Mouse (Mus musculus) forebrain, embryonic 15.5 days (tissue): ENCODE measurements around the gene 4930558C23Rik. TPM values are rescaled to one million over a fixed set of nuclear protein-coding genes. Genes with fewer than 3 reads are reported as not detected.
"Not testable (repeated sequence)": the region's sequence is repeated elsewhere in the genome, so short reads cannot be mapped to it uniquely, and the experiment has no call there.

Experiments used
- ATAC-seq: fragments of 200-750 bp; cut with Nextera tagmentation; replicated peaks from 2 replicates; pipeline ENCODE4 v1.8.0; 2017; ENCODE audit warnings: mild to moderate bottlenecking, moderate TSS enrichment, moderate library complexity
- H3K27ac ChIP-seq: fragments of 300-500 bp; sonication (generic); replicated peaks from 2 replicates; pipeline ENCODE4 v1.5.1; 2015; ENCODE audit warnings: mild to moderate bottlenecking, inconsistent platforms
- H3K27me3 ChIP-seq: fragments of 300-500 bp; sonication (generic); 2 replicates; pipeline ENCODE4 v1.6.1; 2015; ENCODE audit warnings: inconsistent platforms
- H3K36me3 ChIP-seq: fragments of 300-500 bp; sonication (generic); 2 replicates; pipeline ENCODE4 v1.6.1; 2015; ENCODE audit warnings: mild to moderate bottlenecking, inconsistent platforms
- H3K4me1 ChIP-seq: fragments of 300-500 bp; sonication (generic); 2 replicates; pipeline ENCODE4 v1.6.1; 2015; ENCODE audit warnings: inconsistent platforms
- H3K4me2 ChIP-seq: fragments of 300-500 bp; sonication (generic); replicated peaks from 2 replicates; pipeline ENCODE4 v1.6.1; 2015; ENCODE audit warnings: mild to moderate bottlenecking, inconsistent platforms
- H3K4me3 ChIP-seq: fragments of 300-500 bp; sonication (generic); 2 replicates; pipeline ENCODE4 v1.5.1; 2015; ENCODE audit warnings: mild to moderate bottlenecking, inconsistent platforms
- H3K9ac ChIP-seq: fragments of 300-500 bp; sonication (generic); replicated peaks from 2 replicates; pipeline ENCODE4 v1.6.1; 2015; ENCODE audit warnings: mild to moderate bottlenecking, inconsistent platforms
- H3K9me3 ChIP-seq: fragments of 300-500 bp; sonication (generic); 2 replicates; pipeline ENCODE4 v1.6.1; 2016; ENCODE audit warnings: inconsistent platforms
- WGBS: fragments of 180-500 bp; shearing (Covaris S2); methylation state at CpG from one replicate; pipeline ENCODE4 v1.1.7; 2015; ENCODE audit warnings: mixed read lengths; 5-methylcytosine and 5-hydroxymethylcytosine counted together
- polyA plus RNA-seq: library from polyadenylated mRNA; unstranded; fragments of >200 nt; fragmentation: Nextera tagmentation; extraction: Ambion mirVana; gene quantifications from 2 replicates; pipeline ENCODE4 v1.2.1, GENCODE M21; 2015

The 4930558C23Rik gene
- polyA plus RNA-seq: not detected in 2 replicates

GRCm38 (mm10) chr3:95402741-95403140 lies at the start of gene 4930558C23Rik:
TSS of gene 4930558C23Rik (minus strand) at chr3:95402841.
- Histone ChIP-seq H3K27ac (no peak within 1 kb of the TSS), H3K4me2 (no peak within 1 kb of the TSS), H3K9ac (no peak within 1 kb of the TSS), H3K27me3 (no peaks in the 10 kb centered on the region), H3K36me3 (no peaks in the 10 kb centered on the region), H3K4me3 (no peak within 1 kb of the TSS), H3K9me3 (no peaks in the 10 kb centered on the region), H3K4me1 (no peaks in the 10 kb centered on the region)
- WGBS: 92% methylated on average over 3 of the region's 3 CpGs
- ATAC-seq: no peak

GRCm38 (mm10) chr3:95450915-95451314 lies 48.3 kb upstream of the 4930558C23Rik start:
- 97% methylated on average over 3 of the region's 3 CpGs for WGBS
- no peaks in the 10 kb centered on the region for H3K9me3 ChIP-seq
- H3K27me3 ChIP-seq: no peaks in the 10 kb centered on the region
- no peaks in the 10 kb centered on the region for H3K4me1 ChIP-seq
- H3K36me3 ChIP-seq: peaks cover 26% of the 10 kb centered on the region
- H3K4me3 ChIP-seq: no peak overlapping the region
- H3K9ac ChIP-seq: no peak overlapping the region
- ATAC-seq: no peak
- H3K4me2 ChIP-seq: no peak overlapping the region
- no peak overlapping the region for H3K27ac ChIP-seq

GRCm38 (mm10) chr3:95450408-95450807 lies 47.8 kb upstream of the 4930558C23Rik start:
- WGBS: 45% methylated on average over 1 of the region's 1 CpGs
- Histone ChIP-seq H3K4me1 (no peaks in the 10 kb centered on the region), H3K4me3 (no peak overlapping the region), H3K27me3 (no peaks in the 10 kb centered on the region), H3K36me3 (peaks cover 26% of the 10 kb centered on the region), H3K9ac (no peak overlapping the region), H3K9me3 (no peaks in the 10 kb centered on the region), H3K4me2 (no peak overlapping the region), H3K27ac (no peak overlapping the region)
- no peak; the same call in 1 of the 2 replicates for ATAC-seq

- H3K4me3 ChIP-seq: no peak overlapping the region
- 79% methylated on average over 4 of the region's 4 CpGs for WGBS
Observed at GRCm38 (mm10) chr3:95445311-95445710, 42.7 kb upstream of the 4930558C23Rik start.

GRCm38 (mm10) chr3:95442406-95443117 lies 39.9 kb upstream of the 4930558C23Rik start:
- no peaks in the 10 kb centered on the region for H3K4me1 ChIP-seq
- H3K9me3 ChIP-seq: no peaks in the 10 kb centered on the region
- H3K27ac ChIP-seq: no peak overlapping the region
- peaks cover 7% of the 10 kb centered on the region; the same call in 1 of the 2 replicates for H3K36me3 ChIP-seq
- WGBS: 91% methylated on average over 5 of the region's 5 CpGs
- no peak for ATAC-seq
- H3K9ac ChIP-seq: no peak overlapping the region
- no peaks in the 10 kb centered on the region for H3K27me3 ChIP-seq
- no peak overlapping the region for H3K4me2 ChIP-seq
- H3K4me3 ChIP-seq: no peak overlapping the region

More at GRCm38 (mm10) chr3:95445311-95445710, 42.7 kb upstream of the 4930558C23Rik start:
- H3K4me2 ChIP-seq: no peak overlapping the region
- H3K27me3 ChIP-seq: no peaks in the 10 kb centered on the region
- H3K36me3 ChIP-seq: peaks cover 6% of the 10 kb centered on the region; the same call in 1 of the 2 replicates
- H3K9ac ChIP-seq: no peak overlapping the region
- no peak overlapping the region for H3K27ac ChIP-seq
- no peak for ATAC-seq
- H3K9me3 ChIP-seq: no peaks in the 10 kb centered on the region
- H3K4me1 ChIP-seq: no peaks in the 10 kb centered on the region

- Histone ChIP-seq H3K9me3 (no peaks in the 10 kb centered on the region), H3K4me1 (peaks cover 21% of the 10 kb centered on the region), H3K27ac (no peak overlapping the region), H3K27me3 (no peaks in the 10 kb centered on the region), H3K4me3 (no peak overlapping the region), H3K9ac (no peak overlapping the region), H3K36me3 (peaks cover 9% of the 10 kb centered on the region; the same call in 1 of the 2 replicates), H3K4me2 (no peak overlapping the region)
- ATAC-seq: no peak
Observed at GRCm38 (mm10) chr3:95439670-95440069, 37.0 kb upstream of the 4930558C23Rik start.

- H3K4me3 ChIP-seq, H3K36me3 ChIP-seq, H3K27ac ChIP-seq, H3K27me3 ChIP-seq, H3K4me2 ChIP-seq, ATAC-seq, H3K9me3 ChIP-seq, H3K9ac ChIP-seq: not testable (repeated sequence)
- 93% methylated on average over 4 of the region's 4 CpGs for WGBS
- H3K4me1 ChIP-seq: peaks cover 23% of the 10 kb centered on the region
Observed at GRCm38 (mm10) chr3:95438636-95439035, 36.0 kb upstream of the 4930558C23Rik start.

GRCm38 (mm10) chr3:95435561-95435960 lies 32.9 kb upstream of the 4930558C23Rik start:
- no peak overlapping the region for H3K27ac ChIP-seq
- H3K9me3 ChIP-seq: no peaks in the 10 kb centered on the region
- no peak overlapping the region for H3K9ac ChIP-seq
- H3K4me3 ChIP-seq: peak overlapping the region; percentile 92
- WGBS: 66% methylated on average over 1 of the region's 1 CpGs
- peaks cover 9% of the 10 kb centered on the region; the same call in 1 of the 2 replicates for H3K36me3 ChIP-seq
- ATAC-seq: no peak
- peaks cover 24% of the 10 kb centered on the region for H3K4me1 ChIP-seq
- peak overlapping the region; percentile 70 for H3K4me2 ChIP-seq
- H3K27me3 ChIP-seq: no peaks in the 10 kb centered on the region

GRCm38 (mm10) chr3:95434983-95435370 lies 32.3 kb upstream of the 4930558C23Rik start:
- Histone ChIP-seq H3K4me3 (peak overlapping the region; percentile 92), H3K27ac (peak overlapping the region; percentile 81; the same call in 1 of the 2 replicates), H3K9me3 (no peaks in the 10 kb centered on the region), H3K36me3 (peaks cover 9% of the 10 kb centered on the region; the same call in 1 of the 2 replicates), H3K9ac (peak overlapping the region; percentile 84), H3K4me1 (peaks cover 24% of the 10 kb centered on the region), H3K27me3 (no peaks in the 10 kb centered on the region), H3K4me2 (peak overlapping the region; percentile 70)
- ATAC-seq: no peak
- WGBS: 2% methylated on average over 7 of the region's 7 CpGs

- Histone ChIP-seq H3K4me3 (peak within 1 kb of the TSS; percentile 92), H3K36me3 (peaks cover 9% of the 10 kb centered on the region; the same call in 1 of the 2 replicates), H3K9ac (peak within 1 kb of the TSS; percentile 84), H3K9me3 (no peaks in the 10 kb centered on the region), H3K4me2 (peak within 1 kb of the TSS; percentile 70), H3K27ac (peak within 1 kb of the TSS; percentile 81), H3K27me3 (no peaks in the 10 kb centered on the region), H3K4me1 (peaks cover 24% of the 10 kb centered on the region)
- under 1% methylated on average over 47 of the region's 47 CpGs for WGBS
- ATAC-seq: peak; percentile 99
Observed at GRCm38 (mm10) chr3:95434136-95434982, 31.7 kb upstream of the 4930558C23Rik start, which contains the start of gene Arnt. TSS of gene Arnt (plus strand) at chr3:95434388.

- peak overlapping the region; percentile 92 for H3K4me3 ChIP-seq
- no peaks in the 10 kb centered on the region for H3K27me3 ChIP-seq
- peaks cover 9% of the 10 kb centered on the region; the same call in 1 of the 2 replicates for H3K36me3 ChIP-seq
- H3K9ac ChIP-seq: peak overlapping the region; percentile 84; the same call in 1 of the 2 replicates
- peak overlapping the region; percentile 81; the same call in 1 of the 2 replicates for H3K27ac ChIP-seq
- H3K4me1 ChIP-seq: peaks cover 24% of the 10 kb centered on the region
- no peak for ATAC-seq
- H3K4me2 ChIP-seq: peak overlapping the region; percentile 70
- 70% methylated on average over 10 of the region's 10 CpGs for WGBS
- no peaks in the 10 kb centered on the region for H3K9me3 ChIP-seq
Observed at GRCm38 (mm10) chr3:95433301-95433915, 30.8 kb upstream of the 4930558C23Rik start.
